Mouse (Mus musculus) stomach, embryonic 14.5 days (tissue): Measurements from ENCODE around the gene Serpina3m. TPM values are rescaled to one million over a fixed set of nuclear protein-coding genes. Genes with fewer than 3 reads are reported as not detected.

Experiments used
- ATAC-seq: fragments of 200-750 bp; cut with Nextera tagmentation; 2 replicates; pipeline ENCODE4 v1.8.0; 2017; ENCODE audit warnings: low read depth, moderate TSS enrichment; ENCODE audit not compliant: insufficient number of reproducible peaks, insufficient read depth, low FRiP score
- H3K27ac ChIP-seq: fragments of 300-500 bp; sonication (generic); 2 replicates; pipeline ENCODE4 v1.5.1; 2014; ENCODE audit warnings: mild to moderate bottlenecking, low read length, moderate library complexity, mixed read lengths
- H3K27me3 ChIP-seq: fragments of 300-500 bp; sonication (generic); 2 replicates; pipeline ENCODE4 v1.6.1; 2014; ENCODE audit warnings: low read length, control low read depth, mixed read lengths; ENCODE audit not compliant: control insufficient read depth, insufficient read depth
- H3K36me3 ChIP-seq: fragments of 300-500 bp; sonication (generic); 2 replicates; pipeline ENCODE4 v1.6.1; 2014; ENCODE audit warnings: mild to moderate bottlenecking, control low read depth, low read length, moderate library complexity, mixed read lengths; ENCODE audit not compliant: control insufficient read depth, insufficient read depth
- H3K4me1 ChIP-seq: fragments of 300-500 bp; sonication (generic); 2 replicates; pipeline ENCODE4 v1.6.1; 2014; ENCODE audit warnings: low read length, control low read depth, mixed read lengths; ENCODE audit not compliant: control insufficient read depth, insufficient read depth
- H3K4me2 ChIP-seq: fragments of 300-500 bp; sonication (generic); replicated peaks from 2 replicates; pipeline ENCODE4 v1.6.1; 2014; ENCODE audit warnings: low read depth, low read length, control low read depth
- H3K4me3 ChIP-seq: fragments of 300-500 bp; sonication (generic); 2 replicates; pipeline ENCODE4 v1.5.1; 2014; ENCODE audit warnings: low read depth, low read length, control low read depth
- H3K9ac ChIP-seq: fragments of 300-500 bp; sonication (generic); replicated peaks from 2 replicates; pipeline ENCODE4 v1.6.1; 2014; ENCODE audit warnings: low read depth, mild to moderate bottlenecking, control low read depth, low read length, moderate library complexity, mixed read lengths
- H3K9me3 ChIP-seq: fragments of 300-500 bp; sonication (generic); 2 replicates; pipeline ENCODE4 v1.6.1; 2016; ENCODE audit warnings: low read depth, low read length, control low read depth; ENCODE audit not compliant: control insufficient read depth
- WGBS: fragments of 180-500 bp; shearing (Covaris S2); extraction: QIAGEN DNeasy Blood & Tissue Kit; methylation state at CpG from one replicate; pipeline ENCODE4 v1.1.7; 2014; 5-methylcytosine and 5-hydroxymethylcytosine counted together
- polyA plus RNA-seq: library from polyadenylated mRNA; unstranded; fragments of >200 nt; fragmentation: Nextera tagmentation; extraction: Ambion mirVana; gene quantifications from 2 replicates; pipeline ENCODE4 v1.2.1, GENCODE M21; 2014

Serpina3m gene
- polyA plus RNA-seq, 1 experiment from 2014 or later = not detected

- Histone ChIP-seq H3K4me2 (no peak overlapping the region), H3K9ac (no peak overlapping the region), H3K36me3 (no peaks in the 10 kb centered on the region), H3K4me1 (no peaks in the 10 kb centered on the region), H3K27ac (no peak overlapping the region), H3K4me3 (no peak overlapping the region), H3K27me3 (no peaks in the 10 kb centered on the region), H3K9me3 (no peaks in the 10 kb centered on the region)
- 0 out of 2 replicates have a peak, but pooled peaks have one; percentile 10 for ATAC-seq
- 8% methylated on average over 7 of the region's 7 CpGs for WGBS
These were observed 88.6 kb downstream of the Serpina3m start for GRCm38 (mm10) chr12:104426915-104427314.

DNA sequence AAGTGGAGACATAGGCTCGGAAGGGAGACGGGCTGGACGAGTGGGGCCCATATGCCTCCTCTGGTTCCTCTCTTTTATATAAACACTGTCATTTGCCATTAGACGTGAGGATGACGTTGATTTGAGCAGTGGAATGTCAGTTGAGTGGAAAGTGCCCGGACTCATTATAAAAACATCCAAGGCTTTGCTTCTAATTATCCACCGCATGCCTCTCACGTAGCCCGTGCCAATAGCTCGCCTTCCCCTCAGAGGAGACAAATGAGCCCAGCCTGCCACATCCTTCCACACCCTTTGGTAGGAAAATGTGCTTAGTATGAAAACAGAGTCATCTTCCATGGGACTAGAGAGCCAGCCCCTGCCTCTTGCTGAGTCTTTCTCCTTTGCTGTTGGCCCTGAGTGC is 93.1 kb downstream of the Serpina3m start:
- H3K9ac ChIP-seq = no peak overlapping the region
- H3K4me1 ChIP-seq = no peaks in the 10 kb centered on the region
- no peak overlapping the region for H3K4me2 ChIP-seq
- H3K36me3 ChIP-seq = no peaks in the 10 kb centered on the region
- 57% methylated on average over 10 of the region's 10 CpGs for WGBS
- no peak for ATAC-seq
- no peak overlapping the region for H3K4me3 ChIP-seq
- no peak overlapping the region for H3K27ac ChIP-seq
- H3K27me3 ChIP-seq = no peaks in the 10 kb centered on the region
- no peaks in the 10 kb centered on the region for H3K9me3 ChIP-seq

DNA sequence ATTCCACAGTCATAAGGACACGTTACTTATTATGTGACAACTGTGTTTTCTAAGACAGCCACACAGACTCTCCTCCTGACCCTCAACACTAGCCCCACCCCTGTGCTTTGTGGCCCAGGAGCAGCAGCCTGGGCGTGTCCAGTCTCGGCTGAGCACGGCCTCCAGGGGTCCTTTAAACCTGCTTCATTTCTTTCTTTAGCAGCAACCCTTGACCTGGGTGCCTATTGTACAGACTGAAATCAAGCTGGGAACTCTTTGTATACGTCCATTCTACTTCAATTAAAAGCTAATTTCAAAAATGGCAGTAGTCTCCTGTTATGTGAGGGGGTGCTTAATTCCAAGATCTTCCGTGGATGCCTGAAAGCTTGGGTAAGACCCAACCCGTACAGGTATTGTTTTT is 94.9 kb downstream of the Serpina3m start:
- 53% methylated on average over 7 of the region's 7 CpGs for WGBS
- ATAC-seq = no peak
- Histone ChIP-seq H3K27ac (no peak overlapping the region), H3K9me3 (no peaks in the 10 kb centered on the region), H3K4me2 (no peak overlapping the region), H3K4me3 (no peak overlapping the region), H3K36me3 (no peaks in the 10 kb centered on the region), H3K27me3 (no peaks in the 10 kb centered on the region), H3K9ac (no peak overlapping the region), H3K4me1 (no peaks in the 10 kb centered on the region)

DNA sequence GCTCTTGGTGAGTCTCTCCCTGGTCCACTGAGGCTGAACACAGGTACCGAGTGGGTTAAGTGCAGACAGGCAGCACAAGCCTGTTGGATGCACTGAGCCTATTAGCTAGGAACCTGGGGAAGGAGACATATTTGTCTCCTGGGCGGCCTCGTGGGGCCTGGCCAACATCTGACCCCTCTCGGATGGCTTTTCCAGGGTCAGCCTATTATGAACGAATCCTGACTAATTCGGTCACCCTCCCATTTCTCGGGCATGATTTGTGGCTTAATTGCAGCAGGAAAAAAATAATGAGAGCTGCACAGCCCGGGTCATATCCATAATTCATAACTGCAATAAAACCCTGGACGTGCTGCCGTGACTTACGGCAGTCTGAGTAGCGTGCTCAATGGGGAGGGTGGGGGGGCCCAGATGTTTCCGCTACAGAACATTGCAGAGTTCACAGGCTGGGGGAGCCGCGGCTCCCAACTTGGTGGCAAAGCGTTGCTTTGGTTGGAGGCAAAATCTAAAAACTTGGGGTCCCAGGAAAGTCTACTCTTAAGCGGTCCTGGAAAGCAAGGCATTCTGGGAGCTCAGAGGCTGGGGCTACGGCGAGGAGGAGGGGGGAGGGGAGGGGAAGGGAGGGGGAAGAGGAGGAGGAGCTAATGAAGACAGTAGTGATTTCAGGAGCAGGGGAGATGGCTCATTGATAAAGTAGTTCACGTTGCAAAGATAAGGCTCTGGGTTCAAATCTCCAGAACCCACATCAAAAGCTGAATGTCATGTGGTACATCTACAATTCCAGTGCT is 95.9 kb downstream of the Serpina3m start:
- 61% methylated on average over 20 of the region's 20 CpGs for WGBS
- no peak for ATAC-seq
- Histone ChIP-seq H3K4me1 (no peaks in the 10 kb centered on the region), H3K9ac (no peak overlapping the region), H3K27ac (no peak overlapping the region), H3K9me3 (no peaks in the 10 kb centered on the region), H3K4me3 (no peak overlapping the region), H3K4me2 (no peak overlapping the region), H3K27me3 (no peaks in the 10 kb centered on the region), H3K36me3 (no peaks in the 10 kb centered on the region)

DNA sequence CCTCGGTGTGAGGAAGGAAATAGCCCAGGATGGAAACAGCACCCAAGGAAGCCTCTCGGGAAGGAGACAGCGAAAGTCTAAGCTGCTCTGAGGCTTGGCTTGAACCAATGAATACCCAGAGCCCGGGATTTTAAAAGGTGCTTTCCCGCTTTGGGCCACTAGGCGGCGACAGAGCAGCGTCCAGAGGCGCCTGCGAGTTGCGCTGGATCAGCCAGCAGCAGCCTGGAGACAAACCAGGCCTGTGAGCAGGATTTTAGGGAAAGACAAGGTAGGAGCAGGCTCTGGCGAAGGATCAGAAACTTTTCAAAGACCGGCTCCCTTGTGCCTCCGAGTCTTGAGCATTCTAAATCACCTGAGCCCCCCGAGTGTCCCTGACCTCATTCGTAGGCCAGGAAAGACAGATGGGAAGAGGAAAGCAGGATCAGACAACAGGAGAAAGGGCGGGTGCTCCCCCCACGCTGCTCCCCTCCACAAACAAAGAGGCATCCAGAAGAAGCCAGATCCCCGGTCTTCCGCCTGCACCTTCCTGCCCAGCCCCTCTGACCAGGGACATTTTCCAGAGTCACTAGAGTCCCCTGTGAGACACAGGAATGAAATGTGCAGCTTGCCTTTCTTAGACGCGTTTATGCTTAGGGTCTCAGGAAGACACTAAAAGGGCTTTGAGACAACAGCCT is 101.9 kb downstream of the Serpina3m start:
- Histone ChIP-seq H3K4me2 (no peak overlapping the region), H3K9me3 (no peaks in the 10 kb centered on the region), H3K4me1 (no peaks in the 10 kb centered on the region), H3K27me3 (no peaks in the 10 kb centered on the region), H3K36me3 (no peaks in the 10 kb centered on the region), H3K9ac (no peak overlapping the region), H3K4me3 (no peak overlapping the region), H3K27ac (no peak overlapping the region)
- ATAC-seq = no peak
- 10% methylated on average over 22 of the region's 22 CpGs for WGBS

DNA sequence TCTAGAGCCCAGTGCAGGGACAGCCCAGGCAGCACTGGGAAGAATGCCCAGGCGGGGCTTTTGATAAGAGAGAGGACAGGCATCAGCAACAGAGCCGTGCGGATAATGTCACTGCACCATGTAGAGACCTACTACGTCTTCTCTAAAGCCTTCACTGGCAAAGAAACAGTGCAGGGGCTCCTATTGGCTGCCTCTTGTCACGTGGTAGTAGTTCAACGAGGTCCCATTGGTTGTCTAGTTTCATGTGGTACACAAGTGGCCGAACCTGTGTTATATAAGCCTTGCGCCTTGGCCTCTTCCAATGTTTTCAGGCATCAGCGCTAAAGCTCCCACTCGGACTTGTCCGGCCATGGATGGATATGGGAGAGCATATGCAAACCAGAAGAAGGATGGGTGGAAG is 105.4 kb downstream of the Serpina3m start:
- H3K9ac ChIP-seq = no peak overlapping the region
- H3K4me1 ChIP-seq = no peaks in the 10 kb centered on the region
- no peaks in the 10 kb centered on the region for H3K9me3 ChIP-seq
- no peak overlapping the region for H3K4me2 ChIP-seq
- 86% methylated on average over 11 of the region's 11 CpGs for WGBS
- H3K27me3 ChIP-seq = no peaks in the 10 kb centered on the region
- H3K4me3 ChIP-seq = no peak overlapping the region
- no peaks in the 10 kb centered on the region for H3K36me3 ChIP-seq
- no peak for ATAC-seq
- no peak overlapping the region for H3K27ac ChIP-seq

Other genes with a start within 250 kb of the Serpina3m start
- not detected in 2 replicates for gene Serpina5, start 237.4 kb upstream of the Serpina3m start, polyA plus RNA-seq
- gene Serpina3a, start 225.8 kb upstream of the Serpina3m start, polyA plus RNA-seq = not detected in 2 replicates
- 0.19 TPM in 1 of 2 replicates, not detected in the other for gene Serpina3b, start 210.5 kb upstream of the Serpina3m start, polyA plus RNA-seq
- gene Serpina3c, start 184.6 kb upstream of the Serpina3m start, polyA plus RNA-seq = not detected in 2 replicates
- 0.23 TPM in 1 of 2 replicates, not detected in the other for gene Serpina3f, start 123.9 kb upstream of the Serpina3m start, polyA plus RNA-seq
- 0.97 and 1.3 TPM in 2 replicates for gene Serpina3g, start 102.2 kb upstream of the Serpina3m start, polyA plus RNA-seq
- gene Serpina3i, start 75.4 kb upstream of the Serpina3m start, polyA plus RNA-seq = not detected in 2 replicates
- gene Serpina3j, start 23.9 kb upstream of the Serpina3m start, polyA plus RNA-seq = not detected in 2 replicates
- not detected in 2 replicates for gene Serpina3k, start within 50 bp of the Serpina3m start, polyA plus RNA-seq
- gene Serpina3n, start 68.2 kb downstream of the Serpina3m start, polyA plus RNA-seq = not detected in 2 replicates
- gene Gsc, start 134.8 kb downstream of the Serpina3m start, polyA plus RNA-seq = 1.7 and 1.9 TPM in 2 replicates